Mouse (Mus musculus): Measurements from ENCODE around the gene Foxr1.

GRCm38 (mm10) chr9:44485516-44486161, 44.7 kb upstream of the Foxr1 start:
- TF ChIP-seq GATA1 (IDR thresholded peaks at IDR 0.05; ENCODE audit: low read length), result no peak
- no peak for TF ChIP-seq TAL1 (IDR thresholded peaks at IDR 0.05; ENCODE audit: low read length)

Measured in erythroblast, embryonic 14.5 days (primary cell).